Mouse (Mus musculus) olfactory bulb, adult 2 months (tissue): ENCODE results near the gene Tnfsf13. TPM values are rescaled to one million over a fixed set of nuclear protein-coding genes. Genes with fewer than 3 reads are reported as not detected.

Source experiments
- H3K27ac ChIP-seq: fragments of 200-500 bp; 2 replicates; pipeline ENCODE4 v1.5.1; 2012; ENCODE audit warnings: low read depth, low read length; ENCODE audit not compliant: insufficient read depth
- H3K4me1 ChIP-seq: fragments of 200-500 bp; 2 replicates; pipeline ENCODE4 v1.6.1; 2012; ENCODE audit warnings: low read length; ENCODE audit not compliant: control insufficient read depth, insufficient read depth
- H3K4me3 ChIP-seq: fragments of 200-500 bp; 2 replicates; pipeline ENCODE4 v1.5.1; 2012; ENCODE audit warnings: mild to moderate bottlenecking, low read depth, low read length, moderate library complexity; ENCODE audit not compliant: insufficient read depth
- CTCF ChIP-seq: fragments of 200-500 bp; IDR thresholded peaks from 2 replicates; pipeline ENCODE4 v1.5.1; 2012; ENCODE audit warnings: low read depth, mild to moderate bottlenecking, low read length, moderate library complexity; ENCODE audit not compliant: insufficient read depth
- POLR2A ChIP-seq: fragments of 200-500 bp; IDR thresholded peaks from 2 replicates; pipeline ENCODE4 v1.6.1; 2012; ENCODE audit warnings: mild to moderate bottlenecking, low read depth, low read length, moderate library complexity; ENCODE audit not compliant: insufficient read depth
- WGBS: fragments of 180-500 bp; shearing (Covaris S2); methylation state at CpG from one replicate; pipeline ENCODE4 v1.1.7; 2018; 5-methylcytosine and 5-hydroxymethylcytosine counted together
- polyA plus RNA-seq: library from polyadenylated mRNA; stranded (reverse); fragments of >200 nt; gene quantifications from 2 replicates; pipeline ENCODE4 v1.2.4, GENCODE M21; 2012; ENCODE audit warnings: low replicate concordance; ENCODE audit not compliant: missing spikeins, insufficient read depth, insufficient read length

Gene Tnfsf13
- polyA plus RNA-seq, 1 experiment = not detected

DNA sequence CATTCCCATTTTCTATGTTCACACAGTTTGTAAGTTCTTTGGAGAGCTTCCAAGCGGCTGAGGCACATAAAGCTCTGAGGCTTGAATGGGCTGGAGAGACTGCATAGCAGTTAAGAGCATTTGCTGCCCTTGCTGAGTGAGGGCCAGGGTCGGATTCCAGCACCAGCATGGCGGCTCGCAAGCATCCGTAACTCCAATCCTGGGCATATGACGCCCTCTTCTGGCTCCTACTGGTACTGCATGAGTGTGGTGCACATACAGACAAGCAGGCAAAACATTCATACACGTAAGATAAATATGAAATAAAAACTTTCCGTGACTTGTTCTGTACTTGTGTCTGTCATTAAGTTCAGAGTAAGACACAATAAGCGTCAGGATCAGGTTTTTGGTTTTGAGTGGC, 29.9 kb upstream of the Tnfsf13 start:
- H3K4me1 ChIP-seq = no peaks in the 10 kb centered on the region
- 60% methylated on average over 9 of the region's 9 CpGs for WGBS
- no peak overlapping the region for H3K27ac ChIP-seq
- 0 out of 2 replicates have a peak, but pooled peaks have one; percentile 8 for TF ChIP-seq CTCF
- TF ChIP-seq POLR2A = no peak
- H3K4me3 ChIP-seq = no peak overlapping the region

DNA sequence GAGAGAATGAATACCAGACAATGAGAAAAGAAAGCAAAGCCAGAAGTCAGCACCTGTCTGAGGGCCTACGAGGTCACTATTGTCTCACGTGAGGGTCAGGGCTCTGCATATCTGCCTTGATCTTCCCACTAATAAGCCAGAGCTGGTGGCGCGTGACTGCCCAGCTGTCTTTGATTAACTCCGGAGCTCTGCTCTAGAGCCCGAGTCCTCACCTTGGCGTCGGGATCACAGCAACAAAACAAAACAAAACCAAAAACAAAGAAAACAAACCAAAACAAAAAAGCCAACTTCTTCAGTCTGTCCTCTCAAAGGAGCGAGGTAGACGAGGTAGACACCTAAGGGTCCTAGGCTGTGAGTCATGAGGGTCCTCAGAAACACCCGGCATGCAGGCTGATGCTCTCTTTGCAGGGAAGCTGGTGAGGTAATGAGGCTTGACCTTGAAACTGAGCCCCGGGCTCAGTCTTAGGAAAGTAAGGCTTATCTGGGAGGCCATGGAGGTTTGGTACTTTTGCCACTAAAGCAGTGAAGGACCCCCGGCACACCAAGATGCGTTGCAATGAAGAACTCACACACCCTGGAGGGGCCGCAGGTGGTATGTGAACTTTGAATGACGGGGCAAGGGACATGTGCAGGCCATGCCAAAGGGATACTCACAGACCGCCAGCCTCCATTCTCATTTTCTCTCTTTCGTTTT, 29.2 kb upstream of the Tnfsf13 start:
- 83% methylated on average over 18 of the region's 18 CpGs for WGBS
- TF ChIP-seq CTCF (no peak), POLR2A (no peak)
- Histone ChIP-seq H3K27ac (no peak overlapping the region), H3K4me1 (no peaks in the 10 kb centered on the region), H3K4me3 (no peak overlapping the region)

DNA sequence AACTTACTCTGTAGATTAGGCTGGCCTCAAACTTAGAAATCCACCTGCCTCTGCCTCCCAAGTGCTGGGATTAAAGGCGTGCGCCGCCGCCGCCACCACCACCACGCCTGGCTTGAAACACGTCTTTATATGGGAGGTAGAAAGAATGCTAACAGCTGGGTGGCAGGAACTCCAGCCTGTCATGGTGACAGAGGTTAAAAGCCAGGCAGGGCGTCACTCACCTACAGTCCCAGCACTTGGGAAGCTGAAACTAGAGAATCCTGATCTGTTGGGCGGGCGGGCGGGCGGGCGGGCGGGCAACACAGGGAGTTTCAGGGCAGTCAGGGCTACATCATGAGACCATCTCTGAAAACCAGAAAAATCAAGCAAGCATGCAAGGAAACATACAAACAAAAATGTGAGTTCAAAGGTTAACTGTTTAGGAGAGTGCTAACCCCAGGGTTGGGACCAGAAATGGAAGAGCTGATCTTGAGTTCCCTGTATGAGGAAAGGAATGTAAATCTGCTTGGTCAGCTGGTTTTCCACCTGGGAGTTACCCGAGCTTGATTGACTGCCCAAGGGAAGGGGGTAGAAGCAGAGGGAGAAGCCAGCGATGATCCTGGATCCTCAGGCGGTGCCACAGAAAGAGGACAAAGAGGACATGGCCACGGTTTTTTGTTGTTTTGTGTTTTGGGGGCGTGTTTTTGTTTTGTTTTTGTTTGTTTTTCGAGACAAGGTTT, 27.5 kb upstream of the Tnfsf13 start:
- 90% methylated on average over 20 of the region's 20 CpGs for WGBS
- TF ChIP-seq CTCF (no peak), POLR2A (no peak)
- no peak overlapping the region for H3K4me3 ChIP-seq
- no peak overlapping the region for H3K27ac ChIP-seq
- no peaks in the 10 kb centered on the region for H3K4me1 ChIP-seq

DNA sequence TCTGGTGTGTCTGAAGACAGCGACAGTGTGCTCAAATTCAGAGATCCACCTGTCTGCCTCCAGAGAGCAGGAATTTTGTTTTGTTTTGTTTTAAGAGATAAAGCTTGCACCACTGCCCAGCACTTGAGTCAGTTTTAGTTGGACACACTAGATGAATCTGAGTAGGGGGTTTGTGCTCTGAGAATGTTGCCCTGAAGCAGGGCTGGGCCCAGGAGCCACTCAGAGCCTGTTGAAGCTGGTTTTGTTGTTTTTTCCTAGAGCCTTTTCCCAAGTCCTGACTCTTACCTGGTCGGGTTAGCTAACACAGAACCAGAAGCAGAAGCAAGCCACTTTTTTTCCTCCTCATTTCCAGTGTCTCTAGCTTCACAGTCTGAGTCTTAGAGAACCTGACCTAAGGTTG, 25.5 kb upstream of the Tnfsf13 start:
- Histone ChIP-seq H3K4me3 (no peak overlapping the region), H3K27ac (no peak overlapping the region), H3K4me1 (peaks cover 6% of the 10 kb centered on the region)
- TF ChIP-seq POLR2A (no peak), CTCF (no peak)
- WGBS = 91% methylated on average over 2 of the region's 2 CpGs

DNA sequence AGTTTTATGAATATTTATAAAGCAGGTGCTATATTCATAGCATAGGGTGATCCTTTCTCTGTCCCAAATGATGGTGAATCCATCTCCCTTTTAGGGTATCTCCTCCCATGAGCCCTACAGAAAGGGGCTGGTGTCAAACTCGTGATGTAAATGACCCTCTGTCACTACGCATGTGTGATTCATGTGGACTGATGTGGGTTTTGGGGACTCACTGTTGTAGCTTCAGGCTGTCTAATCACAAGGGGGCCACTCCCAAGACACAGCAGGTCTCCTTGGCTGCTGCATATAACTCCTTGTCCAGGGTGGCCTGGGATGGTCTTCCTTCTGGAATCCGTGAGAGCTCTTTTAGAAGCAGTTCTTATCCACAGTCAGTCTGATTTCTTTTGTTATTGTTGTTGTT, 24.9 kb upstream of the Tnfsf13 start:
- Histone ChIP-seq H3K4me1 (peaks cover 6% of the 10 kb centered on the region), H3K4me3 (no peak overlapping the region), H3K27ac (no peak overlapping the region)
- WGBS = 85% methylated on average over 3 of the region's 3 CpGs
- TF ChIP-seq POLR2A (no peak), CTCF (no peak)

DNA sequence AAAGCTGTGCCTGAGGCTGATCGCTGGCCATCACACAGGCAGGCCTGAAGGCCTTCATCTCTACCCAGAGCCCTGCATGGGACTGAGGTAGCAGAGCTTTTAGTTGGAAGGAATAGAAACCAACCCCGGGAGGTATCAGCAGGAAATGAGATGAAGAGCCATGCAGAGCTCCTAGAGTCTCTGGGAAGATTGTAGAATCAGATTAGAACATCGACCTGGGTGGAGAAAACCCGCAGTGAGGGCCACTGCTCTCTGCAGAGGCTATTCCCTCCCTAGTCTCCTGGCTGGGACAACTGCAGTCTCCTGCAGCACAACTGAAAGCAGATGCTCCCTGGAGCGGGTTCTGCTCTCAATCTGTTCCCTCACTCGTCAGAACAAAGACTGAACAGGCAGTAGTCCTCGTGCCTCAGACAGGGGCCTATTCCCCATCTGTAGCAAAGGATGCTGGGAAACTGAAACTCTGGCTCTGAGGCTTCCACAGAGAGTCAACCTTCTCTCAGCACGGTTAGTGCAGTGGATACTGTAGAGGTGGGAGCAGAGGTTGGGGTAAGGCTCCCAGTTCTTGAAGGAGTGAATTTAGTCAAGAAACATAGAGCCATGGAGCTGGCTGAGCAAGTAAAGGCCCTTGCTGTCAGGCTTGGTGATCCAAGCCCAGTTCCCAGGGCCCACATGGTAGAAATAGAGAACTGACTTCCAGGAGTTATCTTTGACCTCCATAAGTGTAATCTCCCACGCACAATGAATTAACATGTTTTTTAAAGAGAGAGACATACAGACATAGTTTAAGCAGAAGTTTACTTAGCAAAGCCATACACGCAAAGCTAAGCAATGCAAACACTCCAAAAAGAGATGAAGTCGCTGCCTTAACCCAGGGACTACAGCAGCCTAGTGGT, 24.2 kb upstream of the Tnfsf13 start:
- no peak overlapping the region for H3K4me3 ChIP-seq
- 70% methylated on average over 11 of the region's 11 CpGs for WGBS
- peaks cover 6% of the 10 kb centered on the region for H3K4me1 ChIP-seq
- no peak overlapping the region for H3K27ac ChIP-seq
- TF ChIP-seq POLR2A = no peak
- no peak for TF ChIP-seq CTCF

DNA sequence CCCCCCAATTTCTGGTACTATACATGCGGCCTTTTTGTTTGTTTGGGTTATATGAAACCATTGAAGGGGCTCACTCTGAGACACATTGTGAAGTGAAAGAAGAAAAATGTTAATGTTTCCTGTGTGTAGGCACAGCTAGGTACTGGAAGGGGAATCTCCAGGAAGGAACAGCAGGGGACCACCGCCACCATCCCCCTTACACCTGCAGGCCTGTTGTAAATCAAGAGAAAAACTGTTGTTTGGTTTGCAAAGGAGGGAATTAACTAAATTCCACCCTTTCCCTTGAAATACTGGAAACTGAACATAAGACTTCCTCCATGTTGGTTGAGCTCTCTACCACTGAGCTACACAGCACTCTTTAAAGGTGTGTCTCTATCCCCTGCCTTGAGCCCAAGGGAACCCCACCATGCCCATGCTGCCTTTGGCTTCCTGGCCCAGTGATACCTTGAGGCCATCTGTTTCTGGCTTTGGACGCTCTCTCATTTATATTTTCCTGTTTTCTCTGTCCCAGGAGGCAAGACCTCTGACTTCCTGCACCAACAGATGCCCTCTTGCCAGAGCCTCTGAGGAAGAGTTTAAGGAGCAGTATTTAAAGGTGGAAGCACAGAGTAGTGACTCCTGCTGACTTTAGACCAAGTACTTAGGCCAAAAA, 23.2 kb upstream of the Tnfsf13 start:
- Histone ChIP-seq H3K4me1 (peaks cover 6% of the 10 kb centered on the region), H3K27ac (no peak overlapping the region), H3K4me3 (no peak overlapping the region)
- no peak for TF ChIP-seq CTCF
- no peak for TF ChIP-seq POLR2A
- 97% methylated on average over 3 of the region's 3 CpGs for WGBS

DNA sequence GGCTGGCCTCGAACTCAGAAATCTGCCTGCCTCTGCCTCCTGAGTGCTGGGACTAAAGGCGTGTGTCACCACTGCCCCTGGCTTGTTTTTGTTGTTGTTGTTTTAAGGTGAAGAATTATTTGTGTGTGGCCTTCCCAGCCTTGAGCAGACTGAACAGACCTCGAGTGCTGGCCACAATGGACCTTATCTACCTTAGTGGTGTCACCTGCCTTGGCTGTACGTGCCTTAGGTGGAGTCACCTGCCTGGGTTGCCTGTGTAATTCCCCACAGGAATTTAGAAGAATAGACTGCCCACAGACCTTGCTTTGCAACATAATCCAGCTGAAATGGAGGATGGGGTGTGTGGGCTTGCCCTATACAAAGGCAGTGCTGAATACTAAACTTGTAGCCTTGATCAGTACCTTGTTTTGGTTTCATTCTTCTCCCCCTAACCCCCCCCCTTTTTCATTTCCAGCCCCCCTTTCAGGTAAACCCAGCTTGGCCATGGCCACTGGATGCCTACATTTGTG, 22.3 kb upstream of the Tnfsf13 start:
- H3K4me3 ChIP-seq = no peak overlapping the region
- H3K4me1 ChIP-seq = peaks cover 6% of the 10 kb centered on the region
- H3K27ac ChIP-seq = no peak overlapping the region
- 93% methylated on average over 4 of the region's 4 CpGs for WGBS
- TF ChIP-seq CTCF = no peak
- no peak for TF ChIP-seq POLR2A
